Mouse (Mus musculus) CH12.LX (cell line): ENCODE measurements around the gene Itprid2. TPM values are rescaled to one million over a fixed set of nuclear protein-coding genes. Genes with fewer than 3 reads are reported as not detected.

ENCODE experiments used
- DNase-seq: peaks from one replicate; pipeline ENCODE4 v3.0.0-alpha.2; 2013; ENCODE audit errors: extremely low read depth
- H3K27ac ChIP-seq: 2 replicates; pipeline ENCODE4 v1.5.1; 2012; ENCODE audit warnings: low read depth, mild to moderate bottlenecking, control low read depth, moderate library complexity; ENCODE audit not compliant: insufficient read depth
- H3K27me3 ChIP-seq: replicated peaks from 2 replicates; pipeline ENCODE3; 2012; ENCODE audit warnings: inconsistent platforms
- H3K36me3 ChIP-seq, 2 experiments: replicated peaks in 1 of 2; 2 replicates each; pipeline versions ENCODE3 to v1.6.1; 2012; ENCODE audit warnings: inconsistent platforms in 1 of 2, low read length in 1 of 2, mild to moderate bottlenecking in 1 of 2, mixed read lengths in 1 of 2, moderate library complexity in 1 of 2; ENCODE audit not compliant: control insufficient read depth in 1 of 2, insufficient read depth in 1 of 2
- H3K4me1 ChIP-seq, 2 experiments: 2 replicates each; pipeline ENCODE4 v1.6.1; 2012; ENCODE audit warnings: inconsistent platforms in 1 of 2, moderate library complexity in 1 of 2; ENCODE audit not compliant: insufficient read depth in 2 of 2, control insufficient read depth in 1 of 2
- H3K4me2 ChIP-seq: 2 replicates; pipeline ENCODE4 v1.6.1; 2012; ENCODE audit warnings: low read depth, mild to moderate bottlenecking, control low read depth; ENCODE audit not compliant: poor library complexity, insufficient read depth, severe bottlenecking
- H3K4me3 ChIP-seq, 3 experiments: fragments of 150-350 bp in 1 of 3; sonication (generic) in 1 of 3; replicated peaks in 1 of 3; 2 replicates each; pipeline versions ENCODE3 to v1.5.1; 2011 to 2012; ENCODE audit warnings: low read depth in 2 of 3, low read length in 2 of 3, mild to moderate bottlenecking in 2 of 3, moderate library complexity in 2 of 3, control low read depth in 1 of 3, improper control_type of control experiment in 1 of 3, inconsistent platforms in 1 of 3, mixed read lengths in 1 of 3; ENCODE audit not compliant: poor library complexity in 1 of 3
- H3K79me2 ChIP-seq: replicated peaks from 2 replicates; pipeline ENCODE4 v1.6.1; 2012; ENCODE audit warnings: mild to moderate bottlenecking, moderate library complexity; ENCODE audit not compliant: control insufficient read depth, poor library complexity, insufficient read depth, severe bottlenecking; ENCODE audit errors: extremely low read depth
- H3K9ac ChIP-seq: 2 replicates; pipeline ENCODE4 v1.6.1; 2012; ENCODE audit warnings: low read depth, mild to moderate bottlenecking, control low read depth, moderate library complexity; ENCODE audit not compliant: insufficient read depth
- H3K9me3 ChIP-seq: replicated peaks from 2 replicates; pipeline ENCODE3; 2012; ENCODE audit warnings: low read length, inconsistent platforms, mixed read lengths
- BHLHE40 ChIP-seq: IDR thresholded peaks from 2 replicates; pipeline ENCODE4 v1.6.1; 2011; ENCODE audit warnings: mild to moderate bottlenecking, low read depth, low read length, improper control_type of control experiment
- E2F4 ChIP-seq: IDR thresholded peaks from 2 replicates; pipeline ENCODE4 v1.6.1; 2011; ENCODE audit warnings: low read depth, low read length, improper control_type of control experiment; ENCODE audit not compliant: insufficient replicate concordance
- JUND ChIP-seq: conservative IDR thresholded peaks from 2 replicates; pipeline ENCODE4 v1.6.1; 2011; ENCODE audit warnings: low read depth, low read length, improper control_type of control experiment
- KAT2A ChIP-seq: IDR thresholded peaks from 2 replicates; pipeline ENCODE4 v1.6.1; 2012; ENCODE audit warnings: low read length, improper control_type of control experiment, inconsistent platforms; ENCODE audit not compliant: insufficient replicate concordance
- MAFK ChIP-seq: IDR thresholded peaks from 2 replicates; pipeline ENCODE4 v1.6.1; 2011; ENCODE audit warnings: low read length, improper control_type of control experiment; ENCODE audit not compliant: insufficient replicate concordance
- MAX ChIP-seq: IDR thresholded peaks from 2 replicates; pipeline ENCODE4 v1.6.1; 2011; ENCODE audit warnings: low read length, improper control_type of control experiment
- MAZ ChIP-seq: IDR thresholded peaks from 2 replicates; pipeline ENCODE4 v1.6.1; 2012; ENCODE audit warnings: low read depth, mild to moderate bottlenecking, inconsistent platforms, low read length, improper control_type of control experiment, moderate library complexity
- MXI1 ChIP-seq: IDR thresholded peaks from 2 replicates; pipeline ENCODE4 v1.6.1; 2011; ENCODE audit warnings: mild to moderate bottlenecking, low read depth, low read length, improper control_type of control experiment
- MYC ChIP-seq: IDR thresholded peaks from 2 replicates; pipeline ENCODE4 v1.6.1; 2011; ENCODE audit warnings: low read depth, mild to moderate bottlenecking, improper control_type of control experiment, low read length
- NELFE ChIP-seq: IDR thresholded peaks from 2 replicates; pipeline ENCODE4 v1.6.1; 2011; ENCODE audit warnings: low read depth, low read length, improper control_type of control experiment
- POLR2A ChIP-seq: IDR thresholded peaks from 2 replicates; pipeline ENCODE4 v1.6.1; 2011; ENCODE audit warnings: low read depth, mild to moderate bottlenecking, improper control_type of control experiment, low read length
- POLR2AphosphoS2 ChIP-seq: IDR thresholded peaks from 2 replicates; pipeline ENCODE4 v1.6.1; 2011; ENCODE audit warnings: low read depth, low read length, improper control_type of control experiment
- RCOR1 ChIP-seq: conservative IDR thresholded peaks from 2 replicates; pipeline ENCODE4 v1.6.1; 2012; ENCODE audit warnings: low read depth, mild to moderate bottlenecking, inconsistent platforms, low read length, improper control_type of control experiment
- SMC3 ChIP-seq: IDR thresholded peaks from 2 replicates; pipeline ENCODE4 v1.6.1; 2011; ENCODE audit warnings: low read depth, low read length, improper control_type of control experiment
- TCF12 ChIP-seq: IDR thresholded peaks from 2 replicates; pipeline ENCODE4 v1.6.1; 2014; ENCODE audit warnings: low read depth, mild to moderate bottlenecking, inconsistent platforms, low read length, improper control_type of control experiment
- USF1 ChIP-seq: IDR thresholded peaks from 2 replicates; pipeline ENCODE4 v1.6.1; 2014; ENCODE audit warnings: low read depth, mild to moderate bottlenecking, inconsistent platforms, low read length, improper control_type of control experiment
- ZNF384 ChIP-seq: IDR thresholded peaks from 2 replicates; pipeline ENCODE4 v1.6.1; 2012; ENCODE audit warnings: low read depth, low read length, improper control_type of control experiment, inconsistent platforms
- dilution Hi-C: fragments of 300-500 bp; cut with MboI; formaldehyde crosslinking; loops from 2 replicates; pipeline ENCODE4 v1.14.3; 2020; ENCODE audit warnings: low sequenced_read_pairs; ENCODE audit not compliant: extremely low pct_unique_long_range_greater_than_20kb, extremely low pct_ligation_motif_present
- in situ Hi-C: fragments of 300-500 bp; cut with MboI; formaldehyde crosslinking; loops from 3 replicates; pipeline ENCODE4 v1.14.3; 2019; ENCODE audit warnings: low sequenced_read_pairs, low pct_ligation_motif_present, low pct_unique_long_range_greater_than_20kb, mixed read lengths
- polyA plus RNA-seq: library from polyadenylated mRNA; unstranded; fragments of >175 nt; gene quantifications from 2 replicates; pipeline ENCODE4 v1.2.1, GENCODE M21; 2012; ENCODE audit warnings: low read depth; ENCODE audit not compliant: insufficient read length
- total RNA-seq, 2 experiments: library from RNA; depleted of rRNA; stranded (reverse); fragments of 300-350 nt in 1 of 2; fragments of >200 nt in 1 of 2; gene quantifications; 2 replicates each; pipeline ENCODE4 v1.2.3; 2012 to 2014

Itprid2 gene
- total and polyA plus RNA-seq, 3 experiments = 4.3 to 17.7 (median 8.2) TPM

DNA sequence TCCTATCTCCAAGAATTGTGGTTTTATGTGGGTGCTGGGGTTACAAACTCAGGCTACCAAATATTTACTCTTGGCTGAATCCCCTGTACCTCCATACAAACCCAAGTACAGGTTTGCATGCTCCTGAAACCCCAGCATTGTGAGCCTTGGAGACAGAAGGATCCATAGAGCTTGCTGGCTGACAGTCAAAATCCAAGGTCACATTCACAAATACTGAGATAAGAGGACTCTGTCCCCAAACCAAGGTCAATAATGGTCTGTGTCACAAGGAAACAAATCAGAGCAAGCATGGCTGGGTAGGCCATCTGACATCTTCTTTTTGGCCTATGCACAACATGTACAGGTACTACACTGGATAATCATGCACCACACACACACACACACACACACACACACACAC is 82.7 kb downstream of the Itprid2 start:
- dilution Hi-C loops = no loop called here
- TF ChIP-seq MAX = no peak
- TF ChIP-seq E2F4 = no peak
- no peak for TF ChIP-seq MXI1
- TF ChIP-seq JUND = no peak
- no peak for TF ChIP-seq SMC3
- no peak for TF ChIP-seq USF1
- no peak for TF ChIP-seq RCOR1
- TF ChIP-seq NELFE = no peak
- TF ChIP-seq MYC = no peak
- TF ChIP-seq MAZ = no peak
- no peak for TF ChIP-seq TCF12
- TF ChIP-seq BHLHE40 = no peak
- TF ChIP-seq POLR2A = no peak
- TF ChIP-seq POLR2AphosphoS2 = no peak

DNA sequence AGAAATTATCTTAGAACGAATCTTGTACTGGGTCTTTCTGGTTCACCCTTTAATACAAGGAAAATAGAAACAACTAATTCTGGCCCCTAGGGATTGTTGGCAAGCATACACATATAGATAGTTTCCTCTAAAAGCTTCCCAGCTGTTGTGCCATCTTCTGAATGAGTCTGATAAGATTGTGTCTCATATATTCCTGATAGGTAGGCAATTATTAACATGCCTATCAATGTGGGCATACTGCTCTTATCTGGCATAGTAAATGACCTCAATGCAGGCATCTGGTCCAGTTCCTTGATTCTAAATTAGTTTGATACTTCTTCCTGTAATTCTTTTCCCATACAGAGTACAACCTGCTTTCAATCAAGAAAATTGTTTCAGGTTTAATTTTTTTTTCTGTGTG is 87.3 kb downstream of the Itprid2 start:
- DNase-seq = no peak
- Histone ChIP-seq H3K27me3 (no peaks in the 10 kb centered on the region), H3K79me2 (no peaks in the 10 kb centered on the region), H3K4me2 (no peak overlapping the region), H3K36me3 (no peaks in the 10 kb centered on the region), H3K4me3 (no peak overlapping the region), H3K4me1 (no peaks in the 10 kb centered on the region), H3K9me3 (no peaks in the 10 kb centered on the region), H3K9ac (no peak overlapping the region), H3K27ac (no peak overlapping the region)
- TF ChIP-seq MAFK (no peak), MYC (no peak), NELFE (no peak), ZNF384 (no peak), KAT2A (no peak), POLR2AphosphoS2 (no peak)
- dilution Hi-C loops (no loop called here), in situ Hi-C loops (no loop called here)

More for the DNA sequence above, 82.7 kb downstream of the Itprid2 start:
- Histone ChIP-seq H3K4me2 (no peak overlapping the region), H3K36me3 (no peaks in the 10 kb centered on the region), H3K27me3 (no peaks in the 10 kb centered on the region), H3K4me1 (peaks cover 3 to 18% of the 10 kb centered on the region in 2 experiments; a peak in 2 of 4 replicates), H3K9me3 (no peaks in the 10 kb centered on the region), H3K9ac (no peak overlapping the region), H3K79me2 (no peaks in the 10 kb centered on the region), H3K27ac (no peak overlapping the region), H3K4me3 (no peak overlapping the region)
- in situ Hi-C loops = no loop called here
- DNase-seq = no peak

Other genes with a start within 250 kb of the Itprid2 start
- not detected in 2 replicates for gene Neurod1, start 178.6 kb upstream of the Itprid2 start, total RNA-seq (2012; rRNA removed)
- not detected in 2 replicates for gene Neurod1, start 178.6 kb upstream of the Itprid2 start, total RNA-seq (2014; rRNA removed)
- gene Neurod1, start 178.6 kb upstream of the Itprid2 start, polyA plus RNA-seq = not detected in 2 replicates
- 16.6 and 19.6 TPM in 2 replicates for gene Cerkl, start 178.6 kb upstream of the Itprid2 start, total RNA-seq (2012; rRNA removed)
- gene Cerkl, start 178.6 kb upstream of the Itprid2 start, total RNA-seq (2014; rRNA removed) = 10.9 and 12.2 TPM in 2 replicates
- 15.6 and 18.1 TPM in 2 replicates for gene Cerkl, start 178.6 kb upstream of the Itprid2 start, polyA plus RNA-seq
- gene Ppp1r1c, start 72.4 kb downstream of the Itprid2 start, total RNA-seq (2012; rRNA removed) = not detected in 2 replicates
- not detected in 2 replicates for gene Ppp1r1c, start 72.4 kb downstream of the Itprid2 start, total RNA-seq (2014; rRNA removed)
- gene Ppp1r1c, start 72.4 kb downstream of the Itprid2 start, polyA plus RNA-seq = not detected in 2 replicates